Mouse (Mus musculus): Measurements from ENCODE around the gene Cd86.

Cd86 gene

GRCm38 (mm10) chr16:36655199-36655598, 10.7 kb downstream of the Cd86 start:
- DNase-seq, result no peak

GRCm38 (mm10) chr16:36651174-36651766, 14.6 kb downstream of the Cd86 start:
- DNase-seq, result no peak

GRCm38 (mm10) chr16:36650511-36650910, 15.4 kb downstream of the Cd86 start:
- no peak for DNase-seq

- no peak for DNase-seq
Observed at GRCm38 (mm10) chr16:36649304-36649703, 16.6 kb downstream of the Cd86 start.

GRCm38 (mm10) chr16:36645124-36645523, 20.8 kb downstream of the Cd86 start:
- no peak for DNase-seq

- no peak for DNase-seq
Observed at GRCm38 (mm10) chr16:36642696-36643046, 23.2 kb downstream of the Cd86 start.

GRCm38 (mm10) chr16:36641830-36642695, 23.8 kb downstream of the Cd86 start:
- DNase-seq, result no peak

GRCm38 (mm10) chr16:36640993-36641392, 24.9 kb downstream of the Cd86 start:
- DNase-seq, result no peak

GRCm38 (mm10) chr16:36639812-36640504, 25.9 kb downstream of the Cd86 start:
- no peak for DNase-seq

- no peak for DNase-seq
Observed at GRCm38 (mm10) chr16:36636800-36637199, 29.1 kb downstream of the Cd86 start.

- DNase-seq, result no peak
Observed at GRCm38 (mm10) chr16:36634971-36635710, 30.7 kb downstream of the Cd86 start.

- DNase-seq, result no peak
Observed at GRCm38 (mm10) chr16:36634421-36634820, 31.5 kb downstream of the Cd86 start.

GRCm38 (mm10) chr16:36632229-36632628, 33.7 kb downstream of the Cd86 start:
- DNase-seq, result no peak

- no peak for DNase-seq
Observed at GRCm38 (mm10) chr16:36631607-36632006, 34.3 kb downstream of the Cd86 start.

GRCm38 (mm10) chr16:36627740-36628139, 38.1 kb downstream of the Cd86 start:
- DNase-seq, result no peak

- no peak for DNase-seq
Observed at GRCm38 (mm10) chr16:36626567-36627197, 39.2 kb downstream of the Cd86 start.

GRCm38 (mm10) chr16:36625909-36626308, 40.0 kb downstream of the Cd86 start:
- DNase-seq, result no peak

GRCm38 (mm10) chr16:36622320-36622719, 43.6 kb downstream of the Cd86 start:
- no peak for DNase-seq

GRCm38 (mm10) chr16:36621108-36621507, 44.8 kb downstream of the Cd86 start:
- no peak for DNase-seq

GRCm38 (mm10) chr16:36613701-36614100, 52.2 kb downstream of the Cd86 start:
- DNase-seq, result no peak

GRCm38 (mm10) chr16:36602632-36603031, 63.2 kb downstream of the Cd86 start:
- no peak for DNase-seq

- DNase-seq, result no peak
Observed at GRCm38 (mm10) chr16:36598265-36598664, 67.6 kb downstream of the Cd86 start.

All from lung, postnatal 14 days (tissue).